ENCODE assay signal across 8 mouse cellular contexts in genomic region chr3:36863427-36863826, GRCm38 (mm10). TPM values are rescaled to one million over a fixed set of nuclear protein-coding genes. Genes with fewer than 3 reads are reported as not detected.
DNase-seq lines count a peak whose midpoint lies in the region; ATAC-seq and TF ChIP-seq lines count a peak whose summit lies in the region.

No protein-coding gene starts in this region.

- H3K27me3 ChIP-seq in embryonic facial prominence, embryonic 11.5 days (ENCODE audit: control insufficient read depth, insufficient read depth, low read length) = no peaks in the 10 kb centered on the region
- H3K27me3 ChIP-seq in myocyte (ENCODE audit: control insufficient read depth, insufficient read depth, insufficient read length) = no peaks in the 10 kb centered on the region

- WGBS in embryonic facial prominence, embryonic 11.5 days = 4% methylated on average over 13 of the region's 23 CpGs

- TF ChIP-seq POLR2A in myocyte (IDR thresholded peaks at IDR 0.05; ENCODE audit: insufficient read length, low read depth) = no peak

- peaks cover 9% of the 10 kb centered on the region for H3K79me2 ChIP-seq in myocyte (ENCODE audit: control insufficient read depth, insufficient read depth)

- peak overlapping the region; percentile 74 for H3K9ac ChIP-seq in embryonic facial prominence, embryonic 11.5 days (replicated peaks; ENCODE audit: low read length)

- DNase-seq in frontal cortex, postnatal 25 days (ENCODE audit: low spot score in 2 of 2) = no peak
- DNase-seq in 416B (ENCODE audit: low read depth) = peak; percentile 22
- peak; percentile 7 for DNase-seq in embryonic facial prominence, embryonic 11.5 days (ENCODE audit: low spot score)
- DNase-seq in induced T-regulatory cell, adult 2 months (ENCODE audit: low read depth) = peak; percentile 73
- no peak for DNase-seq in layer of hippocampus, postnatal 36 days
- DNase-seq in spleen, postnatal 36 days (ENCODE audit: low spot score in 2 of 2) = no peak

- peak overlapping the region; percentile 69 for H3K4me2 ChIP-seq in embryonic facial prominence, embryonic 11.5 days (ENCODE audit: low read depth, low read length)
- peak overlapping the region; percentile 87 for H3K4me2 ChIP-seq in myocyte (ENCODE audit: low read depth)

- no peaks in the 10 kb centered on the region for H3K9me3 ChIP-seq in embryonic facial prominence, embryonic 11.5 days (replicated peaks; ENCODE audit: control insufficient read depth, low read length)

- ATAC-seq in frontal cortex, adult (ENCODE audit: low TSS enrichment) = peak; percentile 16
- peak; percentile 7; the same call in 1 of the 2 replicates for ATAC-seq in embryonic facial prominence, embryonic 11.5 days (replicated peaks; ENCODE audit: insufficient number of reproducible peaks, low FRiP score, low TSS enrichment, low read depth)

- peak overlapping the region; percentile 20; the same call in 1 of the 2 replicates for H3K27ac ChIP-seq in embryonic facial prominence, embryonic 11.5 days (replicated peaks; ENCODE audit: low read depth, low read length)

- H3K36me3 ChIP-seq in embryonic facial prominence, embryonic 11.5 days (replicated peaks; ENCODE audit: control insufficient read depth, insufficient read depth, low read depth, low read length) = peaks cover 4% of the 10 kb centered on the region; the same call in 1 of the 2 replicates
- no peaks in the 10 kb centered on the region for H3K36me3 ChIP-seq in myocyte (ENCODE audit: control insufficient read depth, insufficient read depth)

- peak overlapping the region; percentile 86 for H3K4me3 ChIP-seq in embryonic facial prominence, embryonic 11.5 days (ENCODE audit: low read depth, low read length)
- peak overlapping the region; percentile 67 for H3K4me3 ChIP-seq in myocyte

- H3ac ChIP-seq in myocyte (ENCODE audit: control insufficient read depth, insufficient read length) = peak overlapping the region; percentile 21

- H3K4me1 ChIP-seq in embryonic facial prominence, embryonic 11.5 days (ENCODE audit: control insufficient read depth, insufficient read depth, low read length) = no peaks in the 10 kb centered on the region

TF ChIP-seq in myocyte, 11 proteins besides CTCF, POLR2A, EP300 and RAD21:
- TF ChIP-seq E2F4 (IDR thresholded peaks at IDR 0.05; ENCODE audit: insufficient read depth) (no peak), MYOD1 (IDR thresholded peaks at IDR 0.05; ENCODE audit: control insufficient read depth in 1 of 3, insufficient read length in 2 of 3, low read depth in 2 of 3) (no peak), CEBPB (IDR thresholded peaks at IDR 0.05; ENCODE audit: insufficient read depth, poor library complexity, severe bottlenecking) (no peak), TCF3 (IDR thresholded peaks at IDR 0.05; ENCODE audit: insufficient read length, low read depth) (no peak)

RNA-seq across cellular contexts. Expression of gene 4932438A13Rik, which starts 0.5 kb away (rescaled TPM):
- polyA plus RNA-seq in embryonic facial prominence, embryonic 11.5 days (2014; fragmentation: Nextera tagmentation; extraction: Ambion mirVana) = 44.3 and 46.0 TPM in 2 replicates
- polyA plus RNA-seq in myocyte (2012; fragmentation: generic; extraction: Trizol) = 4.3 TPM
- 10 to 100 TPM; 92.0 to 95.7 TPM for total RNA-seq in layer of hippocampus, postnatal 36 days (2021)

Comparison
In these comparisons a context has a peak if more than half of its experiments do, and no peak if none do; other contexts are left out.
1. DNase-seq: peak in 416B (single experiment), embryonic facial prominence, embryonic 11.5 days (single experiment) and induced T-regulatory cell, adult 2 months (single experiment); none in frontal cortex, postnatal 25 days (0 of 2), layer of hippocampus, postnatal 36 days (0 of 2) and spleen, postnatal 36 days (0 of 2).